Mouse (Mus musculus): ENCODE measurements around the gene Bcl9.

DNA sequence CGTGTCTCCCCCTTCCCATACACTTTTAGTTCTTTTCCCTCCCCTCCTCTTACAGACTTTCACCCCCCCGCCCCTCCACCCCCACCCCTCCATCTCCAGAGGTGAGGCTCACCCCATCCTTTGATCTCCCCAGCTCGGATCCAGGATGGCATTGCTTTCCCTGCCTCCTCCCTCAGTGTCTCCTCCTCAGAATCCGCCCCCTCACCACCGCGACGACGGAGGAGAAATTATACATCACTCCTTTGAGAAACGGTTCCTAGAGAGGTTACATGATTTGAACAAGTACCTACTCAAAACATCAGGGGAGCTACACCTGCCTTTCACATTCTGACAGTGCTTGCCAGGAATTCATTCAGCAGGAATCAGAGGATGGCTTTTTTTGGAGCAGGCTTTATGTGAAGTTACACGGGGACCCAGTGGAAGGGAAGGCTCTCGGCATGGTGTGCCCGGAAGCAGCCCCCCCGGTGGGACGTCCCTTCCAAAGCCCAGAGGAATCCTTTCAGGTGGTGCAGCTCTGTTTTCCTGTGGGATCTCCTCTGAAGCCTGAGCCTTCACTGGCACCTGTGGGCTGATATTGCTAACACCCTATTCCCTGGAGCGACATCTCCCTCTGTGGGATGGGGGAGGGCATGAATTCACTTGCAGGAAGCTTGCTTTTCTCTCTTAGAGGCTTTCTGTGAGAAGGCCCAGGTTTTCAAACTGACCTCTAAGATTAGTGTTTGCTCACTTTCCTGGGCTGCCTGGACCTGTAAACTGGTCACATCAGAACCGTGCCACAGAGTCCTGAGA, 12.2 kb upstream of the Bcl9 start:
- TF ChIP-seq CTCF (IDR thresholded peaks at IDR 0.05; ENCODE audit: control insufficient read depth, insufficient read depth, insufficient replicate concordance, low read depth, low read length) (no peak), POLR2A (IDR thresholded peaks at IDR 0.05; ENCODE audit: control insufficient read depth, low read depth, low read length) (no peak)
